Mouse (Mus musculus): ENCODE results near the gene Ppargc1a.

Ppargc1a gene

DNA sequence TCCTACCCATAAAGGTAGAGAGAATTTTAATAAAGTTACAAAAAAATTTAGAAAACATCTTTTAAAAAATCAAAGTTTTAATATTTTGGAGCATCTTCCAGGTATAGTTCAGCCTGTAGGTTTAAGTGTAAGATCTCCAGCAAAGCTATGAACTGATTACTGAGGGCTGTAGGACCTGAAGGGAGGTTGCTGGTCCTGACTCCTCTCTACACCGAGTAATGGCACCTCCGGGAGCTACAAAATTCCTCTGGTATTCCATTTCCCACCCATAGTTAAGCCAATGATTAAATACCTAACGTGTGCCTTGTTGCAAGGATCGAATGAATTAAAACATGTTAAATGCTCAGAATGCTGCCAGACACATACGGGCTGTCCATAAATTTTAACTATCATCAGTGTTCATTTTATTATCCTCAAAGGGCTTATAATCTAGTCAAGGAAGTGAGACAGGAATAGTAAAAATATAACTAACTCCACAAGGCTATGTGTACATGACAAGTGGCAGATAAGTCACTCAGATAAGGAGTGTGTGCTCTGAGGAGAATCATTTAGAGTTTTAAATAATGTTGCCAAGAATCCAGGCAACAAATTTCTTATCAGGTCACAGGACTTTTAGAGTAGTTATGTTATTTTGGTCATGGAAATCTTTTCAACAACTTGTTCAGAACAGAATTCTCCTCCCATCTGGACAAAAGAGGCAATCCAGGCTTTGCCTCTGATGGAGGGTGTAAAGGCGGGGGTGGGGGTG is 49.9 kb downstream of the Ppargc1a start:
- DNase-seq (ENCODE audit: extremely low read depth, low read depth, low spot score) = no peak

DNA sequence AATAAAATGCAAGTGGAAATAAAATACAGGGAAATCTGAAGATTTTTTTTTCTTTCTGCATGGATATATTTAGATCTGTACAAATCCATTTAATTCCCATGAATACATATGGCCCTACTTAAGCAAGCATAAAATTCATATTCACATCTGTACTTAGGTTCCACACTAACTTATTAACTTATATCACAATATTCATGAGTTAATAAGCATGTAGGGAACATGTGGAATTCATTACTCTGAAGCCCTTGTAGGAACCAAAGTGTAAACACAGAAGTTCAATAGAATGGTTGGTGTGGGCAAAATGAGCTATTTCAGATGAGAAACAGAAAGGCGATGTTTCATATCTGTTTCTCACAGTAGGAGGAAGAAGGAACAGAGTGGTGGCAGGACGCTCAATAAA is 62.9 kb downstream of the Ppargc1a start:
- DNase-seq (ENCODE audit: extremely low read depth, low read depth, low spot score) = no peak

DNA sequence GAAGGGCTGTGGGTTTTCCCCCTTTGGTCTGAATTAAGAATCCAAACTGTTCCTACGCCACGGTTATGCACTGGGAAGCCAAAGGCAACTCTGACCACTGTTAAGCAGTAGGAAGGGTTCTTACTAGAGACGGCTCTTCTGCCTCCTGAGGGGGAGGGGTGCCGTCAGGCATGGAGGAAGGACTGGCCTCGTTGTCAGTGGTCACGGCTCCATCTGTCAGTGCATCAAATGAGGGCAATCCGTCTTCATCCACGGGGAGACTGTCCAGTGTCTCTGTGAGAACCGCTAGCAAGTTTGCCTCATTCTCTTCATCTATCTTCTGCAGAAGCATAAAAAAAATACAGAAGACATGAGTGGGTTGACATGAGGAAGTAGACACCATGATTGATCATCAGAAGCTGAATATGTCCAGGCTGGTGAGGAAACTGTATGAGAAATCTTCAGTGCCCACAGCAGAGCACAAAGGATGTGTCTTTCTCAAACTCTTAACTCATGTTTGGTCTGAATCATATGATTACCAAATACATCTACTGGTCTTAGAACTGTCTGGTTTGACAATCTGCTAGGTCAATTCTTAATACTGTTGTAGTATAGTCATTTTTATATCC is 69.5 kb downstream of the Ppargc1a start:
- no peak for DNase-seq (ENCODE audit: extremely low read depth, low read depth, low spot score)

DNA sequence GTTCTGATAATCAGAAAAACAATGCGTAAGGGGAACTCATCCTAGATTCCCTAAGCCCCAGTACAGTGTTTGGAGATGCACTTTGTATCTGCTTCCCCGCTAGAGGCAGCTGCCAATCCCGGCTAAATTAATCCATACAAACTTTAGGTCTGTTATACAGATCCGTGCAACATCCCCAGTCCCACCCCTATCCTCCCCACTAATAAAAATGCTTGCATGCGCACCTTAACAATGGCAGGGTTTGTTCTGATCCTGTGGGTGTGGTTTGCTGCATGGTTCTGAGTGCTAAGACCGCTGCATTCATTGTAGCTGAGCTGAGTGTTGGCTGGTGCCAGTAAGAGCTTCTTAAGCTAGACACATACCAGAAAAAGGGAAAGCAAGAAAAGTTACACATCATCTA is 72.1 kb downstream of the Ppargc1a start:
- DNase-seq (ENCODE audit: extremely low read depth, low read depth, low spot score) = no peak

DNA sequence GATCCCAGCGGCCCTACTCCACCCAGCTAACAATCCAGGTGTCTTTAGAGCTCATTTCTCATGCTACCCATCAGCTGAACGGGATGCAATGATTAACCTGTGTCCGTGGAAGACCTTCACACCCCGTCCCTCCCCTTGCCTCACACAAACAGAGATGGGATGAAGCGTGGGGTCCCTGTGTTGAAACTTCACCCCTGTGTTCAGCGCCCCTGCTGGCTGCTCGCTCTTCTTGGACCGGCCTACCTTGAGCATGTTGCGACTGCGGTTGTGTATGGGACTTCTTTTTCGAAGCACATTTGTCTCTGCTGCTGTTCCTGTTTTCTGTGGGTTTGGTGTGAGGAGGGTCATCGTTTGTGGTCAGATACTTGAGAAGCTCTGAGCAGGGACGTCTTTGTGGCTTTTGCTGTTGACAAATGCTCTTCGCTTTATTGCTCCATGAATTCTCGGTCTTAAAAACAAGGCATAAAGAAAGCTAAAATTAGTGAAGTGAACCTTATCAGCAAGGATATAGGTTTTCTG is 73.1 kb downstream of the Ppargc1a start:
- DNase-seq (ENCODE audit: extremely low read depth, low read depth, low spot score) = no peak

DNA sequence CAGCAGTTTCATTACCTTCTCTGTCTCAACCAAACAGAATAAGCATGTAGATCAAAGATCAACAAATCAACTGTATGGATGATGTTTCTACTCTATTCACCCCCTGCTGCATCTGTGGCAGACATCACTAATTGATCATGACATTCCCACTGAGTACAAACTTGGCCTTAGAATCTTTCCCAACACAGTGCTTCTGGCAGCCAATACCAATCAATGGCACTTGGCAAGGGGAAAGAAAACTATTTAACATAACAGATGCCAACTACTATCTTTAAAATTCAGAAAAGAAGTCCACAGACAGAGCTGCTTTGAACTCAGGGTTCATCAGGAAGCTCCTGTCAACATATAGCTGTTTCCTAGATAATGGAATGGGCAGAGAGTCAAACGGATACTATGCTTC is 83.8 kb downstream of the Ppargc1a start:
- DNase-seq (ENCODE audit: extremely low read depth, low read depth, low spot score) = no peak

DNA sequence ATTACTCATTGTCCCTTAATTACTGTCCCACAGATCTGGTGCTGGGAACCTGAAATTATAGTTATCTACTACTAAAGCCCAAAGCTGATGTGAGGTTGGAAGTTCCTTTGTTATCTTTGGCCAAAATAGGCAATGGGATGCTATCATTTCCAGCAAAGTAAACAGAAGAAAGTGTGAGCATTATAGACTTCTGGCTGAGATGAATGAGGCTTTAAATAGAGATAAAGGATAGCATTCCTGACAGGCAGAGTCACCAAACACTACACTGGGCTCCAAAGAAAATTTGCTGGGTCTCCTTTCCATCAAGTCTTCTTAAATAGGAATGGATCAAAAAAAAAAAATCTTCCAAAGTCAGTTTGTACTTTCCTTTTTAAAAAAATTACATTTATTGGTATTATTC is 87.7 kb downstream of the Ppargc1a start:
- DNase-seq (ENCODE audit: extremely low read depth, low read depth, low spot score) = no peak

DNA sequence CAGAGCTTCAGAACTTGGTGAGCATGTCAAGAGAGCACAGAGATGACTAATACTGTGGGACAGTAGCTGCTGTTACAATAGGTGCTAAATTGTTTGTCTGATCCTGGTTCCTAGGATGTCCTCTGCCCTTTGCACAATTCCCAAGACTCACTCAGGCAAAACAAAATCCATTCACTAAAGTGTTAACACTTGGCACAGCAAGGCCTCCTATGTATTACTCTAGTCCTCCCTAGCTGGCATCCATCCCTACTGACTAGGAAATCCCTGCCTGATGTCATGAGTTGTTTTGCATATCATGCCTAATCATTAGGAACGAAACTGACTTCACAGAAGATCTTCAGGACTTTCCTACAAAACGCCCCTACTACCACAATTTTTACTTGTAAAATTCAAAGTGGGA is 88.1 kb downstream of the Ppargc1a start:
- peak; percentile 4 for DNase-seq (ENCODE audit: extremely low read depth, low read depth, low spot score)

DNA sequence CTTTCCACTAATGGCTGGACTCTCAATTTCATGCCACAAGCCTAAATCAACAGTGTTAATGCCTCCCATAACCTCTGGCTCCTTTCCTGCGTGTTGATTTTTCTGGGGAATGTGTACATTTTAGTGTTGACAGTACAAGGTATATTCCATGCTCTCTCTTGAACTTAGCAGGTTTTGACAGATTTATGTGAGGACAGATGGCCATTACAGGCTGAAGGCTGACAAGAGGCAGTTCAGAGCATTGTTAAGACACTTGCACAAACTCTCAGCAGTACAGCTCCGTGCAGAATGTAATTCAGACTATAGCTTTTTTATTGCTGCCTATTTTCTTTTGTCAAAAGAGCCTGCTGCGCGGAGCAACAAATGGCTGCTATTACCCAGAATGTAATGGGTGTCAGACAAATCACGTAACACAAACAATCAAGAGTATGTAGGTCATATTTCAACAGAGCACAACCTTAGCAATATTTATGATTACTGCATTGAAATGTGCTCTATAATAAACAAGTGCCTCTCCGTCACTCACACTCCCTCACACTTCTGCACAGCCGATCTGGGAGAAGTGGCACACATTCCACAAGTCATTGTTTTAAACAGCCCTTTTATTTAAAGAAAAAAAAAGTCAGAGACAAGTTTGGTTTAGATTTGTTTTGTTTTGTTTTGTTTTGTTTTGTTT is 89.1 kb downstream of the Ppargc1a start:
- no peak for DNase-seq (ENCODE audit: extremely low read depth, low read depth, low spot score)

DNA sequence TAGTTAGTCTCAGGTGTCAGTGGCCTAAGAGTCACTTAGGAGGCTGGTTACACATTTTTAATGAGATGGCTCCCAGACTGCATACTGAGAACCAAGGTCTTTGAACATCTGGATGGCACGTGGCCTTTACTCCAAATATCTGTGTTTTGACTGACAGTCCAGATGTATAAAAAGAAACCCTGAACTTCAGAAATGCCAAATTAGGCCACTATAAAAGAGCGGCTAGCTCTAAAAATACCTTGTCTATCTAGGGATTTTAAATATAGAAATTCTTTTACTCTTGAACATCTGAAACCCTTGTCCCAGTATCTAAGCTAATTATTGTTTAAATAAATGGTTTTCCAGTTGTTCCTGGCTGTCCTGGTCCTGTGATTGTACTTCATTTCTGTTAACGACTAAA is 90.4 kb downstream of the Ppargc1a start:
- no peak for DNase-seq (ENCODE audit: extremely low read depth, low read depth, low spot score)

DNA sequence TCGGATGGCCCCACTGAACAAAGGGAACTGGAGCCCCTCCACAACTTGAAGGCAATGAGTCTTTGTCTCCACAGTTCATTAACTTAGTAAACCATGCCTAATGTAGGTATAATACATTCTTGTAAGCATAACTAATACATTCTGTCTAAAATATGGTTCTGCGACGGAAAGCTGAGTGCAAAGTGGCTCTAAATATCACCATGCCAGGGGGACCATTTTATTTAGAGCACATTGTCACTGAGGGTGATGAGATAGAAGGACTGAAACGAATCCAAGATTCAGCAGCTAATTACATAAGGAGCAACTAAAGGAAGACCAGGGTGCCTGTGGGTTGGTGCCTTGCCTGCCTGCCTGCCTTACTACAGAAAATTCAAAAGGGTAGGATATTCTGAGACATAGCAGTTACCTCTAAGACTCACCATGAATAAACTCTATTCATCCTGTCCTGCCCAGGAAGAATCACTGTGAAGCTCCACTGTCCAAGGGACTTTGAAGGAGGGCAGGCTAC is 92.4 kb downstream of the Ppargc1a start:
- no peak for DNase-seq (ENCODE audit: extremely low read depth, low read depth, low spot score)

DNA sequence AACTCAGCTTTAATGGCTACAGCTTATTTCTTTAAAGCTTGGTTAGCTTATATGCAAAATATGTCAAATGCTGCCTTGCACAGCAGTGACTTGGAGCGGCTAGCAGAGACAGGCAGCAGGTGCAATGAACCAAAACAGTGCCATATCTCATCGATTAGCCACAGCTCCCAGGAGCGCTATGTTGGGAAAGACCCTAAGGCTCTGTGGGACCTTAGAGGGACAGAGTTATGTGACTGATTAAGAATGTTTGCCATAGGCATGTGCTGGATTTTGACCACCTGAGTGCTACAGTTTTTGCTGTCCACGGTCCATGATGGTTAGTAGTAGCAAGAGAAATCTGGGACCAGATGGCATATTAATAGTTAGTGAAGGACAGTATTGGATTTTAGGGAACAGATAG is 95.9 kb downstream of the Ppargc1a start:
- DNase-seq (ENCODE audit: extremely low read depth, low read depth, low spot score) = no peak

DNA sequence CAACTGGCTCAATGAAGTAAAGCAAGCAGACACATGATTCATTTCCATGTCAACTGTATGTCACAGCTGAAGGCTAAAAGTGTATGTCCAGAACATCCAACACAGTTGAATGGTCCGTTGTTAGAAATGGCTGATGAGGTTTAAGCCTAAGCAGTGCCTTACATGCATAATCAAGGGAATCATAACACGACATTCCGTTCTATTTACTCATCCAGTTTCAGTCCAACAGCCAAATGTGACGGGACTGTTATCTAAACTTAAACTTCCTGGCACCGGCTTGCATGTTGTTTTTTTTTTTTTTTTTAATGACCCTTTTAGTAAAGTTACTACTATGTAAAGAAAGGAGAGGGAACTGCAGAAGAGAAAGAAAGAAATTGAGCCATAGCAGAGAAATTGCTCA is 101.5 kb downstream of the Ppargc1a start:
- DNase-seq (ENCODE audit: extremely low read depth, low read depth, low spot score) = no peak

DNA sequence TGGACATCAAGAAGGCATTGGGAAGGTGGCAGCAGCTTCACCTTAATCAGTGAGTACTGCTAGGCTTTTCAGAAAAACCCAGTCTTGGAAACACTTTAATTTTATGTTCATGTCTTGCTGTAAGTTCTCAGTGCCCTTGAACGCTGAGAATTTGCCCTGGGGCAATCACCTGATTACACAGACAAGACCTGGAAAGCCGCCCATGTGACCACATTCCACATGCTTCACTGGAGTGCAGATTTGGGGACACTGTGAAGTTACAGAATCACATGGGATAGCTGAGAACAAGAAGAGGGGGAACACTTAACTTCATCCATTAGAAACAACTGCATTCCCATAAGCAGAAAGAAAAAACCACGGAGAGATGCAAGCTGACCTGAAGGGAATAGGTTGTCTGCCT is 115.5 kb downstream of the Ppargc1a start:
- no peak for DNase-seq (ENCODE audit: extremely low read depth, low read depth, low spot score)

DNA sequence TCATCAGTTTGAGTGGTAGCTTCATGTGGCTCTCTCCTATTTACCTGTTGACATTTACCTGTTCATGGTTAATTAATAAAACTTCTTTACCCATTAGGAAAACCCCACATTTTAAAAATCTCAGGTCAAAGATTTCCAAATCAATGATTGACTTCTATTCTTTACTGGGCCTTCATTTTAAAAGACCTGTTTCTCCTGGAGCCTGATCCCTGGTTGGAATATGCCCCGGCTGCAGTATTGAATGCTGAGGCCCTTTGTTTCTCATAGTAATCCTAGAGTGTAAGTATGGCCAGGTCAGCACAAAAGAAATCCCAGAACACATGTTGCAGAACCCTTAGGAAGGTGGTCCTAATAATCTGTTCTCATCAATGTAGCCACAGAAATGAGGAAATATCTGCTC is 119.9 kb downstream of the Ppargc1a start:
- DNase-seq (ENCODE audit: extremely low read depth, low read depth, low spot score) = no peak

DNA sequence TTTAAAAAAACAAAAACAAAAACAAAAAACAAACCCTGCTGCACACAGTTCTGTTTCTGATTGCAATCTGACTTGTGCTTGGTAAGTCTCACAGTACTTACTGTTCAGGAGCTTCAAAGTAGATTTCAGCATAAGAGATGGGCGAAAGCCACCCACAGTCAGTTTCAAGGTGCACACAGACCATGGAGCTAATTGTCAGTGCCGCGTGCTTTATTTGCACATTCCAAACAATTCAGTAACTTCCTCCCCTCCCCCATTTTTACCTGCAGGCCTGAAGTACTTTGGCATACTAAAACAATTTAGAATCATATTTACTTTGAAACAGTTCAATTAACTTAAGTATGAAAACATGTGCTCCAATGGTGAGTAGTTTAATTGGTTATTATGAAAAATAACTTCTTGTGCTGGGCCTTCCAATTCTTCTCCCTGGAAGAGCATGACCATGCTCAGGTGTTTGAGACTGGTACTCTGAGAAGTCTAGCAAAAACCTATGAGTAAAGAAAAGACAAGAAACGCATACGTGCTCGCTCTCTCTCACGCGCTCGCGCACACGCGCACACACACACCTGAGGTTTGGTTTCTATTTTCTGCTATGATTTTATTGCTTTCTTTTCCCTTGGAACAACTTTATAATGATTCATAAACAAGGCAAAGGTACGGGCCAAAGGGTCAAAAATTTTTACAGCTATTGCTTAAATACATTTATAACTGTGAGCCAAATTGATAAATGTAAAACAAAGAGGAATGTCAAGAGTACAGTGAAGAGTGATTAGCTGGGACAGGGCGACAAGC is 121.0 kb downstream of the Ppargc1a start:
- no peak for DNase-seq (ENCODE audit: extremely low read depth, low read depth, low spot score)

DNA sequence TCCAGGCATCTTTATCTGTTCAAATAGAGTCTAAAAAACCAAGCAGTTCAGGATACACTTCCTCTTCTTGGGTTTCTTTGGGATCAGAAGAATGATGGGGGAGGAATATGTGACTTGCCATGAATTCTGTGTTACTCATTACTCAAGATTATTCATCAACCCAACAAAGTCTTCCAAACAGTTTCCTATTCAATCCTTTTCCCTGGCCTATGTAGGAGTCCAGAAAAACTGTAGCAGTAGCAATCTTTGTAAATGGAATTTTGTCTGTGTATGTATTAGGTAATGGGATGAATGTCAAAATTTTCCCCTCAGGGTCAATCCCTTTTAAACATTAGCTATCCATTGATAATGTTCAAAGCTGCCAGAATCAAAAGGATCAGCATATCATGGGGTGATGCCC is 121.8 kb downstream of the Ppargc1a start:
- DNase-seq (ENCODE audit: extremely low read depth, low read depth, low spot score) = no peak

DNA sequence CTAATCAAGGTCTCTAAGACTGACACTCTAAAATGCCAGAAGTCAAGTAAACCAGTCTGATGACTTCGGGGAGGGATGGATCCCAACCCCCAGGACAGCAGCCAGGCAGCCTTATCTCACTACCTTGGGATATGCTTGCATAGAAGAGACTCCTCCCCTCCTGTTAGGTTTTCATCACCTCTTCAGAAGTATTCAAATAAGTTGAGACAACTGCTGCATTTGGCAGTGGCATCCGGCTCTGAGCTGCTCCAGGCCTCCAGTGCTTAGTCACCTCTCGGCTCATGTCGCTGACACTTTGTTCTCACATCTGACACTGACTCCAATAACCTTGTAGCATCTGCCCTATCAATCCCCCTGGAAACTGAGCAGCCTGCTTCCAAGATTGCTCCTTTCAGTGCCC is 127.8 kb downstream of the Ppargc1a start:
- DNase-seq (ENCODE audit: extremely low read depth, low read depth, low spot score) = no peak

DNA sequence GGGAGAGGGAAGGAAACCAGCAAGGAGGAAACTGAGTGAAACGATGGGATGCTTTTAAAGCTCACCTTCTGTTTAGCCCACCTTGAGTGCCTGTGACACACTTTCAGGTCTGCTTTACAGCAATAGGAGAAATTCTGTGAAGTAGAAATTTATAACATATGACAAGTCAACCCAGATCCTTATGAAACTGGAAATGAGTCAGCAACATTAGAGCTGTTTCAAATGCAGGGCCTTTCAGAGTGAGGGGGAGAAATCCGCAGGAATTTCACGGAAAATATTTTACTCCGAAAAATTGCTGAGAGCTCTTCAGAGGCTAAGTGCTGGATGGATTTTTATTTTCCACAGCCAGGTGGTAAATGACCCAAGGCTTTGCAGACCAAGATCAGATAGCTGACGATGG is 133.6 kb downstream of the Ppargc1a start:
- DNase-seq (ENCODE audit: extremely low read depth, low read depth, low spot score) = no peak

DNA sequence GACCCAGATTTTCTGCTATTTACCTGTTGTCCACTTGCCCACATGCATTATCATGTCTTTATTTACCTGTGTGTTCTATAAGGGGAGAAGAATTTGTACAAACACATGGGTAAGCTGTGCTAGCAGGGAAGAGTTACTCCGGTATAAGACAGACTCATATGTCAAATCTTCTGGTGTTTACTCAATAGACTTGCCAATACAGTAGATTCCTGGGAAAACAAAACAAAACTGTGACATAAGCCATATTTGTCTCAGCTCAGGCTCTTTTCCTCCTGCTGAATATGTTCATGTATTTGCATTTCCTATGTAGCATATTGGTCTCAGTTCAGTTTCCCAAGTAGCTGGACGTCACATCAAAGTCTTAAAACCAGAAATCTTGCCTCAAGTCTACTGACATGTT is 135.0 kb downstream of the Ppargc1a start:
- DNase-seq (ENCODE audit: extremely low read depth, low read depth, low spot score) = no peak

DNA sequence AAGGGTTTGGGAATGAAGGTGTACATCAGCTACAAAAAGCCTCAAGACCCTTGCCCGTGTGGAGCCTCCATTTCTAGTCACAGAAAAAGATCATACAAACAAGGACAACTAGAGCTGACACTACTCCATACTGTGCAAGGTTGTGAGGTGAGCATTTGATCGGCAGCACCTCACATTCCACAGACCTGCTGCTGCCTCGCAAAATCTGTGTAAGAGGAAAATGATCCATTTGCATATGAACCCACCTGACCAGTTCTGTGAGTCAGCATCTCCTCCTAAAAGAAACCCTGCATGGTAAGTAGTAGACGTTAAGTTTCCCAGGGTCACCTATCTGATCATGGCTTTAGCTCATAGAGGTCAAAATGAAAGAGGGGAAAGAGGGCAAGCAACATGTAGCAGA is 135.5 kb downstream of the Ppargc1a start:
- DNase-seq (ENCODE audit: extremely low read depth, low read depth, low spot score) = no peak
